Mouse (Mus musculus) adrenal gland, postnatal 36 days (tissue): ENCODE results near the gene Sbp. TPM values are rescaled to one million over a fixed set of nuclear protein-coding genes. Genes with fewer than 3 reads are reported as not detected.
"Not testable (repeated sequence)": the region's sequence is repeated elsewhere in the genome, so short reads cannot be mapped to it uniquely, and the experiment has no call there.

Experiments used
- DNase-seq, 2 experiments: peaks; one replicate each; pipeline ENCODE4 v3.0.0; 2021; ENCODE audit warnings: mixed read lengths in 1 of 2
- long read RNA-seq, 2 experiments: library from polyadenylated mRNA; stranded (forward); transcript quantifications; one replicate each; pipeline ENCODE4 v2.0.0; 2021; ENCODE audit warnings: borderline sequencing depth in 2 of 2
- total RNA-seq, 2 experiments: library from RNA; stranded (reverse); gene quantifications; 2 replicates each; pipeline ENCODE4 v1.2.3; 2021

The Sbp gene
- not detected for total RNA-seq
- long read RNA-seq, experiment 1: 0 reads
- long read RNA-seq, experiment 2: 0 reads

- no peak for DNase-seq
Observed at GRCm38 (mm10) chr17:23941372-23941771, at the start of gene Sbp. Gene Sbp, plus strand, starts transcription at chr17:23941672.

GRCm38 (mm10) chr17:23917158-23917557 is 24.3 kb upstream of the Sbp start, which contains the start of gene Dcpp3:
Gene Dcpp3, plus strand, starts transcription at chr17:23917458.
- not testable (repeated sequence) for DNase-seq

- DNase-seq: peak; percentile 93 to 96
Observed at GRCm38 (mm10) chr17:23924531-23925007, 16.9 kb upstream of the Sbp start.

- peak; percentile 67 to 69 for DNase-seq
Observed at GRCm38 (mm10) chr17:23925090-23925493, 16.4 kb upstream of the Sbp start.

- DNase-seq: no peak
Observed at GRCm38 (mm10) chr17:23931157-23931556, 10.3 kb upstream of the Sbp start.

- DNase-seq: not testable (repeated sequence)
Observed at GRCm38 (mm10) chr17:23947486-23947885, 6.0 kb downstream of the Sbp start.

GRCm38 (mm10) chr17:23949068-23949467 is 7.6 kb downstream of the Sbp start:
- no peak for DNase-seq

GRCm38 (mm10) chr17:23950828-23951227 is 9.4 kb downstream of the Sbp start:
- DNase-seq: not testable (repeated sequence)

GRCm38 (mm10) chr17:23955174-23955573 is 13.7 kb downstream of the Sbp start, which contains the start of gene Sbpl:
Gene Sbpl, minus strand, starts transcription at chr17:23955274.
- DNase-seq: no peak

- DNase-seq: peak; percentile 76 to 80
Observed at GRCm38 (mm10) chr17:23960084-23960738, 18.7 kb downstream of the Sbp start.

- no peak for DNase-seq
Observed at GRCm38 (mm10) chr17:23961573-23962122, 20.2 kb downstream of the Sbp start.

- no peak for DNase-seq
Observed at GRCm38 (mm10) chr17:23965805-23966425, 24.4 kb downstream of the Sbp start.

GRCm38 (mm10) chr17:23966658-23967401 is 25.4 kb downstream of the Sbp start:
- DNase-seq: no peak

- DNase-seq: peak in 1 of 2 experiments; percentile 22
Observed at GRCm38 (mm10) chr17:23968780-23969179, 27.3 kb downstream of the Sbp start.

GRCm38 (mm10) chr17:23969231-23969630 is 27.8 kb downstream of the Sbp start:
- DNase-seq: peak; percentile 84 to 86

- DNase-seq: peak in 1 of 2 experiments; percentile 37
Observed at GRCm38 (mm10) chr17:23971315-23971714, 29.8 kb downstream of the Sbp start.

GRCm38 (mm10) chr17:23976665-23977064 is 35.2 kb downstream of the Sbp start:
- DNase-seq: no peak

GRCm38 (mm10) chr17:23979471-23979870 is 38.0 kb downstream of the Sbp start:
- no peak for DNase-seq

GRCm38 (mm10) chr17:23980297-23980909 is 38.9 kb downstream of the Sbp start, which contains the start of gene Prss30:
Gene Prss30, minus strand, starts transcription at chr17:23980566.
- DNase-seq: no peak

- no peak for DNase-seq
Observed at GRCm38 (mm10) chr17:23982912-23983311, 41.4 kb downstream of the Sbp start.

- DNase-seq: peak; percentile 41 to 58
Observed at GRCm38 (mm10) chr17:23984989-23985388, 43.5 kb downstream of the Sbp start.

- no peak for DNase-seq
Observed at GRCm38 (mm10) chr17:23989802-23990201, 48.3 kb downstream of the Sbp start.
